Mouse (Mus musculus): ENCODE data around the gene Atg9a. TPM values are rescaled to one million over a fixed set of nuclear protein-coding genes. Genes with fewer than 3 reads are reported as not detected.

Atg9a gene
- polyA plus RNA-seq, 1 experiment from 2014 or later = 23.5 TPM

DNA sequence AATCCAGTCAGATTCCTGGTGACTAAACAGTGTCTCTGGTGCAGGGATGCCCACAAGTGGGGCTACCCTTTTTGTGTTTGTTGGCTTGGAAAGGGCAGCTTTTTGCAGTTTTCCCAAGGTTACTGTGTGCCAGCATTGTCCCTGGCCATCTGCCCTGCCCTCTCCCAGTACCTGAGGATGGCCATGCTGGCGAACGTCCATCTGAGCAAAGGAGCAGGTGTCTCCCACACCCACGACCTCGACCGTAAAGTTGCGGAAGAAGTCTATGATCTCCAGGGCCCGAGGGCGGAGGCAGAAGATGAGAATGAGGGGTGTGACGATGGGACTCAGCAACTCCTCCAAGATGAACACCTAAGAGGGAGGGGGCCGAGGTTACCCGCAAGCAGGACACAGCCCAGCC is 6.5 kb downstream of the Atg9a start:
- Histone ChIP-seq H3K27ac (ENCODE audit: low read depth, low read length) (no peak overlapping the region), H3K27me3 (replicated peaks; ENCODE audit: control insufficient read depth, insufficient read depth, low read length) (no peaks in the 10 kb centered on the region), H3K36me3 (ENCODE audit: control insufficient read depth, insufficient read depth) (peaks cover 68% of the 10 kb centered on the region), H3K4me1 (replicated peaks; ENCODE audit: control insufficient read depth, insufficient read depth, low read length) (0 out of 2 replicates have a peak, but pooled peaks cover 2% of the 10 kb centered on the region), H3K9me3 (ENCODE audit: control insufficient read depth) (no peaks in the 10 kb centered on the region), H3K4me3 (ENCODE audit: low read depth, low read length) (no peak overlapping the region), H3K4me2 (replicated peaks; ENCODE audit: low read depth) (no peak overlapping the region), H3K9ac (ENCODE audit: low read depth, low read length) (no peak overlapping the region)
- no peak for TF ChIP-seq CTCF (IDR thresholded peaks at IDR 0.05; ENCODE audit: low read depth)
- WGBS = 85% methylated on average over 11 of the region's 11 CpGs
- ATAC-seq = no peak

DNA sequence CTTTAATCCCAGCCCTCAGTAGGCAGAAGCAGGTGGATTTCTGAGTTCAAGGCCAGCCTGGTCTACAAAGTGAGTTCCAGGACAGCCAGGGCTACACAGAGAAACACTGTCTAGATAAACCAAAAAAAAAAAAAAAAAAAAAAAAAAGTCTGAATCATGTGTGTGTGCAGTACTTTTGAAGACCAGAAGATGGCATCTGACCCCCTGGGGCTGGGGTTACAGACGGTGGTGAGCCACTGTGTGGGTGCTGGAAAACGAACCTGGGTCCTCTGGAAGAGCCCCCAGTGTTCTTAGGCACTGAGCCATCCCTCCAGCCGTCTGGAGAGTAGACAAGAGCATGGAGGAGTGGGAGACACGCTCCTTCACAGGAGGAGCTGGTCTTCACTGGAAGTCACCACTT is 9.8 kb downstream of the Atg9a start:
- no peaks in the 10 kb centered on the region for H3K9me3 ChIP-seq (ENCODE audit: control insufficient read depth)
- H3K9ac ChIP-seq (ENCODE audit: low read depth, low read length) = no peak overlapping the region
- H3K4me1 ChIP-seq (replicated peaks; ENCODE audit: control insufficient read depth, insufficient read depth, low read length) = 0 out of 2 replicates have a peak, but pooled peaks cover 2% of the 10 kb centered on the region
- no peak overlapping the region for H3K27ac ChIP-seq (ENCODE audit: low read depth, low read length)
- no peaks in the 10 kb centered on the region for H3K27me3 ChIP-seq (replicated peaks; ENCODE audit: control insufficient read depth, insufficient read depth, low read length)
- H3K36me3 ChIP-seq (ENCODE audit: control insufficient read depth, insufficient read depth) = peaks cover 56% of the 10 kb centered on the region
- no peak for ATAC-seq
- H3K4me2 ChIP-seq (replicated peaks; ENCODE audit: low read depth) = no peak overlapping the region
- WGBS = 78% methylated on average over 4 of the region's 4 CpGs
- no peak overlapping the region for H3K4me3 ChIP-seq (ENCODE audit: low read depth, low read length)
- peak; percentile 47 for TF ChIP-seq CTCF (IDR thresholded peaks at IDR 0.05; ENCODE audit: low read depth)

DNA sequence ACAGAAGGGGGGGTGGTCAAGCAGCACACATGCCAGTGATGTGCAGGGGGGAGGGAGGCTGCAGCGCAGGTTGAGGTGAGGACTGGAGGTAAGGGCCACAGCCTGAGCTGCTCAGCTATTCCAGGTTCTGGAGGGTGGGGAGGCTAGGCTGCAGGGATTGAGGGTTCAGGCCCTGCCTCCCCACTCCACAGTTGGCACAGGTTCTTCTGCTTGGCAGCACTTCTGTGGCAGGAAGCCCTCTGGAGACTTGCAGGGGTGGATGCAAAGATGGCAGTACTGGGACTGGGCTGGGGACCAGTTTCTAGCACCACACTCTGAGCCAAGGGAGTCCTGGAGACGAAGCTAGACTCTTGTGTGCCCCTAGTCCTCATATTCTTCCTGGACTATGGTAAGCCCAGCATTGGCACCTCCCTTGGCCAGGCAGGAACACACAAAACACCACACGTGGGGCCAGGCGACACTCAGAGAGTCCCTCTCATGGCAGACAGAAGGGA is 10.6 kb downstream of the Atg9a start:
- no peak for TF ChIP-seq CTCF (IDR thresholded peaks at IDR 0.05; ENCODE audit: low read depth)
- no peak overlapping the region for H3K27ac ChIP-seq (ENCODE audit: low read depth, low read length)
- H3K4me2 ChIP-seq (replicated peaks; ENCODE audit: low read depth) = no peak overlapping the region
- 0 out of 2 replicates have a peak, but pooled peaks cover 2% of the 10 kb centered on the region for H3K4me1 ChIP-seq (replicated peaks; ENCODE audit: control insufficient read depth, insufficient read depth, low read length)
- no peak for ATAC-seq
- 79% methylated on average over 4 of the region's 4 CpGs for WGBS
- H3K9ac ChIP-seq (ENCODE audit: low read depth, low read length) = no peak overlapping the region
- no peak overlapping the region for H3K4me3 ChIP-seq (ENCODE audit: low read depth, low read length)
- no peaks in the 10 kb centered on the region for H3K9me3 ChIP-seq (ENCODE audit: control insufficient read depth)
- H3K36me3 ChIP-seq (ENCODE audit: control insufficient read depth, insufficient read depth) = peaks cover 51% of the 10 kb centered on the region
- H3K27me3 ChIP-seq (replicated peaks; ENCODE audit: control insufficient read depth, insufficient read depth, low read length) = no peaks in the 10 kb centered on the region

DNA sequence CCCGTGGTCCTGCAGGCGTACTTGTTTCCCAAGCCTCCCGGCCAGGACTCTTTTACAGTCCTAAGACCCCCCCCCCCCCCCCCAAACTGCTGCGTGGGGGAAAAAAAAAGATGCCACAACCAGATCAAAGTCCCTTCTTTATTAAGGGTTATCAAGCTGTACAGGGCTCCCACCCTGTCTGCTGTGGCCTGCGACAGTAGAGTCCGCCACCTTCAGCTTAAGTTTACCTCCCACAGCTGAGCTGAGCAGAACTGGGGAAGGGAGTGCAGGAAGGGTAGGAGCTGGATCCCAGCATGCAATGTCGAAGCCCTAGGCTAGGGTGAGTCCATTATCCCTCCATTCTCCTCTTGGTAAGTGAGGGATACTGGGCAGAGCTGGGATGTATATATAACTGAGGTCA is 11.3 kb downstream of the Atg9a start:
- WGBS = 20% methylated on average over 6 of the region's 7 CpGs
- H3K9ac ChIP-seq (ENCODE audit: low read depth, low read length) = no peak overlapping the region
- H3K9me3 ChIP-seq (ENCODE audit: control insufficient read depth) = no peaks in the 10 kb centered on the region
- peak overlapping the region; percentile 98 for H3K4me2 ChIP-seq (replicated peaks; ENCODE audit: low read depth)
- H3K36me3 ChIP-seq (ENCODE audit: control insufficient read depth, insufficient read depth) = peaks cover 50% of the 10 kb centered on the region
- TF ChIP-seq CTCF (IDR thresholded peaks at IDR 0.05; ENCODE audit: low read depth) = no peak
- H3K27ac ChIP-seq (ENCODE audit: low read depth, low read length) = peak overlapping the region; percentile 64; the same call in 1 of the 2 replicates
- ATAC-seq = 0 out of 2 replicates have a peak, but pooled peaks have one; percentile 20
- no peaks in the 10 kb centered on the region for H3K27me3 ChIP-seq (replicated peaks; ENCODE audit: control insufficient read depth, insufficient read depth, low read length)
- 0 out of 2 replicates have a peak, but pooled peaks cover 2% of the 10 kb centered on the region for H3K4me1 ChIP-seq (replicated peaks; ENCODE audit: control insufficient read depth, insufficient read depth, low read length)
- 0 out of 2 replicates have a peak overlapping the region, but pooled peaks have one; percentile 60 for H3K4me3 ChIP-seq (ENCODE audit: low read depth, low read length)

DNA sequence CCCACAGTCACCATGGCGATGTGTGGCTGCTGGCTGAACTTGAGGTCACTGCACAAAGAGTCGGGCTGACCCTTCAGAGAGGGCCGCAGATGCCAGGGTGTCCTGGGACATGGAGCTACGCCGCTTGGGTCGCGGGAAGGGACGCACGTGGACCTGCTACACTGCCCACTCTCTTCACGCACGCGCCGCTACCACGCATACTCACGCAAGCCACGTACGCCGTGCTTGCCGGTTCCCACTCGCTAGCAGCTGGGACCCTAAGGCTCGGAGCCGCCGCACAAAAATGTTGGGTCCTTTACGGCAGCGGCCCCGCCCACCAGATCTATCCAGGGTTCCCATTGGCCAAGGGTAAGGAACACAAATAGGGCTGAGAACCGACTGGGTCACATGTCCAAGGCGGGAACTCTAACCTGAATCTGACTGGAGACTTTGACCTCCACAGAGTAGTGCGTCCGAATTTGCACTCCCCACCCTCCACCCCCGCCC is 11.8 kb downstream of the Atg9a start, which contains the start of gene Abcb6:
Abcb6 (minus strand) TSS at position 288 of the 486 bp plus-strand sequence.
- peak; percentile 87 for ATAC-seq
- Histone ChIP-seq H3K9ac (ENCODE audit: low read depth, low read length) (peak within 1 kb of the TSS; percentile 38), H3K4me1 (replicated peaks; ENCODE audit: control insufficient read depth, insufficient read depth, low read length) (0 out of 2 replicates have a peak, but pooled peaks cover 2% of the 10 kb centered on the region), H3K4me3 (ENCODE audit: low read depth, low read length) (peak within 1 kb of the TSS; percentile 60), H3K4me2 (replicated peaks; ENCODE audit: low read depth) (peak within 1 kb of the TSS; percentile 98), H3K36me3 (ENCODE audit: control insufficient read depth, insufficient read depth) (peaks cover 49% of the 10 kb centered on the region), H3K27me3 (replicated peaks; ENCODE audit: control insufficient read depth, insufficient read depth, low read length) (no peaks in the 10 kb centered on the region), H3K27ac (ENCODE audit: low read depth, low read length) (peak within 1 kb of the TSS; percentile 64; the same call in 1 of the 2 replicates), H3K9me3 (ENCODE audit: control insufficient read depth) (no peaks in the 10 kb centered on the region)
- no peak for TF ChIP-seq CTCF (IDR thresholded peaks at IDR 0.05; ENCODE audit: low read depth)
- under 1% methylated on average over 31 of the region's 31 CpGs for WGBS

DNA sequence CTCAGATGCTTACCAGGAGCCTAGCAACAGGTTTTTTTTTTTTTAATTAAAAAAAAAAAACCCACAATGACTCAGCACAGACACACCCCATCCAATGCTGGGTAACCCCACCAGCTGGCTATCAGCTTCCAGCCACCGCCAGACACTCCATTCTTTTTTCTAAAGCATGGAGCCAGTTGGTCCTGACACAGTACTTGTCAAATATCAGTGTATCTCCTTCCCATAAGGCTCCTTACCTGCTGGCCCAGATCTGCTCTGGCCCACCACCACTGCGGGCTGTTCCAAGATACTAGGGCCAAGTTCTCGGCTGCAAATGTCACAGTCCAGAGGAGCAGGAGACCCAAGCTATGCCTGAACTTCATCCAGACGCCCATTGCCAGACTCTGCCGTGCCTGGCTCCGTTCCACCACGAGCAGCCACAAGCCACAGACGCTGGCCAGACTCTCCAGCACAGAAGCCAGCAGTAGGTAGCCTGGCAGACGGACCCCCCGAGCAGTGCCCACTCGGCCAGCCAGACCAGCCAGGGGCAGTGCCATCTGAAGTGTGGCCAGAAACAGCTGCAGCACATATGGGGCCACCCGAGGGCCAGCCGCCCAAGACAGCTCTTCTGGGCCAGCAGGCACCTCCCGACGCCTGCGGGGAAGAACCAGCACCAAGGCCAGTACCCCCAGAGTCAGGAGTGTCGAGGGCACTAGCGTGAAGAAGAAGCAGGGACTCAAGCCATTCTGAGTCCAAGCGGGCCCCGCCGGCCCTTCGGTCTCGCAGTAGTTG is 12.5 kb downstream of the Atg9a start:
- Histone ChIP-seq H3K4me3 (ENCODE audit: low read depth, low read length) (peak overlapping the region; percentile 60), H3K4me2 (replicated peaks; ENCODE audit: low read depth) (peak overlapping the region; percentile 98), H3K27me3 (replicated peaks; ENCODE audit: control insufficient read depth, insufficient read depth, low read length) (no peaks in the 10 kb centered on the region), H3K9ac (ENCODE audit: low read depth, low read length) (peak overlapping the region; percentile 38), H3K4me1 (replicated peaks; ENCODE audit: control insufficient read depth, insufficient read depth, low read length) (0 out of 2 replicates have a peak, but pooled peaks cover 2% of the 10 kb centered on the region), H3K9me3 (ENCODE audit: control insufficient read depth) (no peaks in the 10 kb centered on the region), H3K27ac (ENCODE audit: low read depth, low read length) (no peak overlapping the region), H3K36me3 (ENCODE audit: control insufficient read depth, insufficient read depth) (peaks cover 47% of the 10 kb centered on the region)
- 5% methylated on average over 23 of the region's 23 CpGs for WGBS
- TF ChIP-seq CTCF (IDR thresholded peaks at IDR 0.05; ENCODE audit: low read depth) = no peak
- peak; percentile 37 for ATAC-seq

All from intestine, postnatal 0 days (tissue).